Mouse (Mus musculus) Muller cell, postnatal 12 days (primary cell): Measurements from ENCODE around the gene Cd3eap.

ENCODE experiments used
- DNase-seq: peaks from one replicate; pipeline ENCODE4 v3.0.0-alpha.2; 2015; ENCODE audit errors: inconsistent ontology term

Gene Cd3eap

DNA sequence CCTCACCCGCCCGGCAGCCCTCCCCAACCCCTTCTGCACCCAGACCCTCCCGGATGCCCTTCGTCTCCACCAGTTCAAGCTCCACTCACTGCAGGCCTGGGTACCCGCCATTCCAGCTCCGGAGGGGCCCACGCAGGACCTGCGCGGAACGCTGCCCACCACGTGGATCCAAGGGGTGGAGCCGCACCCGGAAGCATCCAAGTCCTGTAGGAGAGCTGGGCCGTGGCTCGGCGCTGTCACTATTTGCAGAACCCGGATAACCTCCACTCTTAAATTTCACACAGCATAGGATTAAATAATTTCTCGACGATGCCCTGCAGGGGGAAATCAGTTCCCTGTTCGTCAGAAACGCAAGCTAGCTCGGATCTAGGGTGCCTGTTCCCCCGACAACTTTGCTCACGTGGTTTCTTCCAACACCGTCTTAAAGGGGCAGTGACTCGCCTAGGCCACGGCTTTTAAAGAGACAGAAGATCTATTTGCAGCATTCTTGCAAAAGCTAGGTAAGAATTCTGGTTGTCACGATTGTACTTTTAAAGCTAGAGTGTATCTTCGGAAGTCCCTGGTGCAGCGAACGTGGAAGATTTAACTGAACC, at the start of gene Cd3eap, which contains the start of gene Ppp1r13l:
Cd3eap (minus strand) TSS at position 185 of the 593 bp plus-strand sequence.
Ppp1r13l (plus strand) TSS at position 451 of the 593 bp plus-strand sequence.
- DNase-seq = peak; percentile 91

DNA sequence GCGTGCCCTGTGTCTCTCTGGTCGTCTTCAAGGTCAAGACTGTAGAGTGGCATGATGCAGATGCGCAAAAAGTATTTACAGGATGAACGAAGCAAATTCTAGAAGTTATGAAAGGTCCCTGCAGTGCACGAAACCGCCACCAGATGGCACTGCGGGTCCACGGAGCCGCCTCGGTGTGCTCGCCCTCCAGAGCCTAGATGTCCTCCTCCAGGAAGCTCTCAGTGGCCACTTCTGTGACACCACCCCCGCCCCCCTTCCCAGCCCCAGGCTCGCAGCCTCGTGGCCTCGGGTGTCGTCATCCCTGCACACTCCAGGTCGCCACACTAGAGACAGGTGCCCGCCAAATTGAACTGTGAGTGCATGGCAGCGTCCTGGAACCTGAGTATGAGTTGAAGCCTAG, 46.1 kb upstream of the Cd3eap start:
- DNase-seq = peak; percentile 85

DNA sequence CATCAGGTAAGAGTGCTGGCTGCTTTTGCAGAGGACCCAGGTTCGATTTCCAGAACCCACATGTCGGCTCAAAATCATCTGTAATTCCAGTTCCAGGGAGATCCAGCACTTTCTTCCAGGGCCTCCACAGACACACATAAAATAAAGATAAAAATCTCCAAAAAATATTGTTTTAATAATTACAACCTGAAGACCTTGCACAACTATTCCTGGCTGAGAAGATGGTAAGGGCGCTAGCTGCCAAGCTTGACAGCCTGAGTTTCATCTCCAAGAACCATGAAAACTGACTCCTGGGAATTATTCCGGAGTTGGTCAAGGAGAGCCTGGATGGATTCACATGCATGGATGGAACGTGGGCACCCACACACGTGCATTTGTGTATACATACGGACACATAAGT, 45.2 kb upstream of the Cd3eap start, which contains the start of gene Ckm:
Ckm (plus strand) TSS at position 301 of the 400 bp plus-strand sequence.
- DNase-seq = no peak

DNA sequence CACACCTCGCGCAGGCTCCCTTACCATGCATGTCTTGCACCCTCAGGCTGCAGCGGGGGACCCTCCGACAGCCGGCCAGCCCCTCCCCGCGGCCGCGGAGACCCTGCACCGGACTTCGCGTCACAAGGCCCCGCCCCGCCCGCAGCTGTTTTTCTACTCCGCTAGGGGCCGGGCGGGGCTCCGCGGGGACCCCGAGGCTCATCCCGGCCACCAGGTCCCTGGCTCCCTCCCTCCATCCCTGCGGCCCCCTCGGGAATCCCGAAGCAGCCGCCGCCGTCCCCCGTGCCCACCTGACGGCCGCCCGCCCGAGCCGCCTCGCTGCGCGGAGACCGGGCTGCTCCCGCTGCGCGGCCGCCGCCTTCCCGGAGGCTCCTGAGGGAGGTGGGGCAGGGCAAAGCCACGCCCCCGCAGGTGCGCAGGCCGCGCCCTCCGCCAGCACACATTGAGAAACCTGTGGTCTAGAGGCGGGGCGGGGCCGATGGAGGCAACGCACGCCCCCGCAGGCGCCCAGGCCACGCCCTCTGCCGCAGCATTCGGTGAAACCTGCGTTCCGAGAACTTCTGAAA, 44.5 kb upstream of the Cd3eap start, which contains the start of gene Klc3:
Klc3 (minus strand) TSS at position 374 of the 566 bp plus-strand sequence.
- peak; percentile 50 for DNase-seq

DNA sequence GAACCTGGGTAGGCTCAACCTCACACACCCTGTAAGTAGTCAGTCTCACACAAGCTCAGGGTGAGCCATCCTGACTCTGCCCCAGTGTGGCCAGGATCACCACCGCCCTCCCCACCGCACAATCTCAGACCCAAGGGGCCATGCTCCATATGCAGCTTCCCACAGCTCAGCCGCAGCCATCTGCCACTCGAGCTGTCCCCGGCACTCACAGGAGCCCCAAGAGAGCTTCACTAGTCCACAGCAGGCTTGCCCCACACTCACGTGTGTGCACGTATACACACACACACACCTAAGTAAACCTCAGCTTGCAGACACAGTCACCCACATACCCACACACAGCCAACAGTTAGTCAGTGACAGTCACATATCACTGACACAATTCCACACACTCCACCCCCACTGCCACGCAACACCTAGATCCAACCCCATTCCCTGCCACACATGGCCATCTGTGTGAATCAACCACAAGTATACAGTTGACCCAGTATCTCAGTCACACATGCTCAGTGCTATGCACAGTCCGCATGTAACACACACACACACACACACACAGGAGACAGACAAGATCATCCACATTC, 43.3 kb upstream of the Cd3eap start:
- DNase-seq = no peak

DNA sequence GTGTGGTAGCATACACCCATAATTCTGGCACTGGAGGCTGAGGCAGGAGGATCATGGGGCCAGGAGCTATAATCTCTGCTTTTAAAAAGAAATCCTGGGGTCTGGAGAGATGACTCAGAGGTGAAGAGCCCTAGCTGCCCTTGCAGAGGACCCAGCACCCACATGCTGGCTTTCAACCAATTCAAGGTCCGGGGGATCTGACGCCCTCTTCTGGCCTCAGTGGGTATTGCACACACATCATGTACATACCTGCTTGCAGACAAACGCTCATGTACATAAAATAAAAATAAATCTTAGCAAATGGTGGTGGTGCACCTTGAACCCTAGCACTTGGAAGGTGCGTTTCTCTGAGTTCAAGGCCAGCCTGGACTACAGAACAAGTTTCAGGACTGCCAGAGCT, 41.7 kb upstream of the Cd3eap start:
- no peak for DNase-seq

DNA sequence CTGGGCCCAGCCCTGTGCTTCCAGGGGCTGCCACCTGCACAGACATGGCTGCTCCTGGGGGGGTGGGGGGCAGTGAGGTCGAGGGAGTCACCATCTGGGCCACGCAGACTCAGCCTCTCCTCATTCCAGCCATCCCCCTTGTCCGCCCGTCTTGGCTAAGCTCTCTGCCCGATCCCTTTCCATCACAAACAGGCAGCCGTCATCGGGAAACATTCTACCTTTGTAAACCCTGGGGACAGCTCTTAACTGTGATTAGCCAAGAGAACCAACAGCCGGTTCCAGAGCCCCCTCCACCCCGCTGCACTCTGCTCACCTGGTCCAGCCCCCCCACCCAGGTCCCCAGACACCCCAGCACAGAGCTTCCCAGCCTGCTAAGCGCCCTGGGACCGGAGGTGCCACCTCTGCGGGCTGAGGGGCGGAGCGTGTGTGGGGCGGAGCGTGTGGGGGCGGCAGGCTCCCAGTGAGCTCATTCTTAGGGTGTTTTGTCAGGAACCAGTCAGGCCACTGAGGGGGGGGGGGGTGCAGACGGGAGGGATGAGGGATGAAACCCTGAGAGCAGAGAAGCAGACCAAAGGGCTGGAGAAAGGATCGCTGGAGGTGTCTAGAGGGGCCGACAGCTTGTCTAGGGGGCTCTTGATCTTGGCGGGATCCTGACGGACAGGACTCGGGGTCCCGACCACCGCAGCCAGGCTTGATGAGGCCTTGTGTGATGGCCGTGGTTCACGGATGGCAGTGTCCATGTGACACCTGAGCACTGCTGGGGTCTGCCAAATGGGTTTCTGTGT, 40.4 kb upstream of the Cd3eap start:
- DNase-seq = peak; percentile 91

DNA sequence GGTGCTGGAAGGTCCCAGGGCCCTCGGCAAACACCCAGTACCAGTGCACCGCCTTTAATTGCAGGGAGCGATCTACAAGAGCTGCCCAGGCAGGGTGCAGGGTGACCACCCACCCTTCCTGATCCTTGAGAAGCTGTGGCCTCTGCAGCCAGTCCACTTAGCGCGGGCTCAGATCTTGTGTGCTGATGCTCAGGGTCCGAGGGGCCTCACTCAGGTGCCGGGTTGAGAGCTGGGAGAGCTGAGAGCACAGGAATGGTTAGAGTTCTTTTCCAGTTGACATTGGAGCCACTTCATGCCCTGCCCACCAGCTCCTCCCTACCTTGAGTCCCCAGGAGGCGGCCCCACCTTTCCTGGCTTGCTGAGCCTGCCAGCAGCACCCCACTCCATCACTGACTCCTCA, 35.2 kb upstream of the Cd3eap start:
- DNase-seq = no peak

DNA sequence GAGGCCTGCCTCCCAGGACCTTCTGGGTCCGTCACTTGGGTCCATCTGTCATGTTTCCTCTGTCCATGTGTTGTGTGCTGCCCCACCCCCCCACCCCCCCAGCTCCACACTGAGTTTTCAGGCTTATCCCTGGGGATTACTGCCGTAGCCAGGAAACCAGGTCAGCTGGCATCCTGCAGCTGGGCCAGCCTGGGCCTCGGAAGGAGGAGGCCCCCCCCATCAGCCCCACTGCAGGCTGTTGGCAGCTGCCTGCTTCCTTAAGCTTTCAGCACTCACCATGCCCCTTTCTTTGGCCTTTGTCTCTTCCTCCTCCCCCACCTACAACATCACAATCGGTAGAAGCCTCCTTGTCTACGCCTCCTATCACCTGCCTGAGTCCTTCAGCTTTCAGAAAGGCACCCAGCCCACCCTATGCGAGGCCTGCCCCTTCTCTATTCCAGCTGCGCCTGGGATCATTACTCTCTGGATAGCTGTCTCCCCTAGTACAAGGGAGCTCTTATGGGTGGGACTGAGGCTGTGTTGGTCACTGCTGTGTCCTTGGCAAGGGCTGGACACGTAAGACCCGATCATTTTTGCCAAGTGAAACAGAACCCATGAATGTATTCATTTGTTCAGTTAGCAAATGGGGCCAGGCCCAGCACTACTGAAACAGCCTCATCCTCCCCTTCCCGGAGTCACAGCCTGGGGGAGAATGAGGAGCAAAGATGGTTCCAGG, 29.6 kb upstream of the Cd3eap start:
- DNase-seq = no peak

DNA sequence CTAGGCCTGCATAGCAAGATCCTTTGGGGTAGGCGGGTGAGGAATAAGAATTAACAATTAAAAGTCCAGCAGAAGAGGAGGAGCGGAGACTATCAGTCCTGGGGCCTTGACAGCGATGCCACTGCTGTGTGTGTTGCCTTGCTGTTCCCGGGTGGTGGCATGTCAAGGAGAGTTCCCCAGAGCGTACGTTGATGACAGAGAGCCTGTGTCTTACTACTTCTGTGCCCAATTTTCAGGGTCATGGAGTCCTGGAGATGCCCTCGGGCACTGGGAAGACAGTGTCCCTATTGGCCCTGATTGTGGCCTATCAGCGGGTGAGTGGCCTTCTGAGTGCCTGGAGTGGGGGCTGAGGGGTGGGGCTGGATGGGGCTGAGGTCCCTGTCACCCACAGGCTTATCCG, 24.4 kb upstream of the Cd3eap start:
- no peak for DNase-seq

DNA sequence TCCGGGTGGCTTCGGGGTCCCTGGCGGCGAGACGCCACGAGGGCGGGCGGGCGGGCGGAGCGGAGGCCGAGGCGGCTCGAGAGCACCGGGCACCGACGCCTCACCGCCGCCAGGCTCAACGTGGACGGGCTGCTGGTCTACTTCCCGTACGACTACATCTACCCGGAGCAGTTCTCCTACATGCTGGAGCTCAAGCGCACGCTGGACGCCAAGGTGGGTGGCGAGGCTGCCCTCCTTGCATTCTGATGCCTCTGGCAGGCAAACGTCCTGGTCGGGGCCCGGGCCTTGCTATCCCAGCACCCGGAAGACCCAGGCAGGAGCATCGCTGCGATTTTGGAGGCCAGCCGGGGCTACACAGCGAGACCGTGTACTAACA, 22.9 kb upstream of the Cd3eap start:
- no peak for DNase-seq

DNA sequence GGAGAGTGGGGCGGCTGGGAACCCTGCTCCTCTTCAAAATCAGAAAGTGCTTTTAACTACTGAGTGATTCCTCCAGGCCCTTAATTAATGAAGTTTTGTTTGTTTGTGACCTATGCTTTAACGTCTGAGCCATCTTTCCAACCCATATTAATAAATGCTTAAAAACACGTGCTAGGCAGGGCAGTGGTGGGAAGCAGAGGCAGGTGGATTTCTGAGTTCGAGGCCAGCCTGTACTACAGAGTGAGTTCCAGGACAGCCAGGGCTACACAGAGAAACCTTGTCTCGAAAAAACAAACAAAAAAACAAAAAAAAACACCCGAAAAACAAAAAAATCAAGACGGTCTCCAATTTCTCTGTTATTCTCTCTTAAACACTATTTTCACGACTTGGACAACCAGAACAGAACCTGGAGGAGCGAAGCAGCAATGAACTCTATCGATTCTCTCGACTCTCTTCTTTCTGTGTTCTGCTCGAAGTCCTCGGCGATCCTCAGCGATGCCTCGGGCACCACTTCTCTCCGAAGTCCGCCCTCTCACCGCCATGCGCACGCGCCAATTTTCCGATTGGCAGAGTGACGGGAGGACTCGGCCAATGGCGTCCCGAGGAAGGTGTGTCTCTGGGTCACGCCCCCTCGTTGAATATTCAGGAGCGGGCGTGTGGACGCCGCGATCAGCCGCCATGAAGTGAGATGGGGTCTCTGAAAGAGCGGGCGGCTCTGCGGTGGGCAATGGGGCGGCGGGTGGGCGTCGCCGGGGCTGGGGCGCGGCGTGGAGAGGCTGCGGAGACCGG, 22.3 kb upstream of the Cd3eap start, which contains the start of gene Ercc2:
Ercc2 (plus strand) TSS at position 634 of the 789 bp plus-strand sequence.
- peak; percentile 99 for DNase-seq

DNA sequence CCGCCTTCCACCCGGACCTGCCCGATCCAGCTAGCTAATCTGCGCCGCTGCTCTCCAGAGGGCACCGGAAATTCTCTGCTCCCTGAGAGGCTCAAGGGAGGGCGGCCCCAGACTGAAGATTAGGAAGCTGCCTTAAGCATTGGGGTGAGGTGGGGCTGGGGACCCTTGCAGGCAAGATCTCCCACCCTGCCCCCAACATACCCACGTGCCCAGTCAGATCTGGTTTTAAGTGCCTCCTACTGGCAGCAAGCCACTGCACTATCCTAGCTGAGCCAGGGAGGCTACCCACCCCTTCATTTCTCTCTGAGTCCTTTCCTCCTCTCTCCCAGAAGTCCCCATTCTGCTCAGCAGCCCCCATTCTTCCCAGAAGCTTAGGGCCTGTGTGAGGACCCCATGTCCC, 18.8 kb upstream of the Cd3eap start:
- DNase-seq = no peak

DNA sequence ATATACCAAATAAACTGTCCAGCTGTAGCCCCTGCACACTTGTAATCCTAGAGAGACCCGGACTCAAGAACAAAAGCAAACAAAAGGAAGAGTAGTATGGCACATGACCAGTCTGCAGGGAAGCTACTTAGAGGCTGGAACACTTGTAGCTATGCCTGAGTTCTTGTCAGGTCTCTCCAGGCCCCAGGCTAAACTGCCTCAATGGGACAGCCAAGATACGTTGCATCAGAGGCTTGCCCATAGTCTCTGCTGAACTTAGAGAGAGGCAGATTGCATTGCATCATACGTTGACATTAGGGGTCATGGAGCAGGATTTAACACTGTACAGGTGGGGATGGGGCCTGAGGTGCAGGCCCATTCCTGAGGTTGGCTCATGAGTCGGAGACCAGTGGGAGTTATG, 16.7 kb upstream of the Cd3eap start:
- DNase-seq = no peak

DNA sequence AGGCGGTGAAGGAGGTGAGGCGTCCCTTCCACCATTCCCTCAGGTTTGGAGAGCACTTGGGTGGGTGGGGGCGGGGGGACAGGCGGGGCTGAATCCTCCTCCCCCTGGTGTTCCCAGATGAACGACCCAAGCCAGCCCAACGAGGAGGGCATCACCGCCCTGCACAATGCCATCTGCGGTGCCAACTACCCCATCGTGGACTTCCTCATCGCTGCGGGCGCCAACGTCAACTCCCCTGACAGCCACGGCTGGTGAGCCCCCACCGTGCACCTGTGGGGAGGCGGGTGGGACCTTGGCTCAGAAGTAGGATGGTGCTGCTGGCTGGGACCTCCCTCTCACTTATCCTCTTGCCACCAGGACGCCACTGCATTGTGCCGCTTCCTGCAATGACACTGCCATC, 16.1 kb upstream of the Cd3eap start:
- DNase-seq = no peak

DNA sequence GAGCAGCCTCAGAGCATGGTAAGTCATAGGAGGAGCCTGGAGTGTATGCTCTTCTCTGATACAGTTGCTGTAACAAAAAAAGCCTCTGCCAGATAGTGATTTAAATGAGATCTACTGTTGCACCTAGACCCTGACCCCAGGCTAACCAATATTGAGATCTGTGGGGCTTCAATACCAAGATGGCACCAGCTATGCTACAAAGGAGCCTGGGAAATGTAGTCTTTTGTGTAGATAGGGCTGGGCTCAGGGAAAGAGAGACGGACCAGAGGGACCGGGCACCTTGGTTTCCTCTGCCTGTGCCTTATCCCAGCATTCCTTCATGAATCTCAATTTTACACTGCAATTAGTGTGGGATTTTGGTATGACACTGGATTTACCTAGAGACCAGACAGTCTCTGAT, 14.1 kb upstream of the Cd3eap start:
- no peak for DNase-seq

DNA sequence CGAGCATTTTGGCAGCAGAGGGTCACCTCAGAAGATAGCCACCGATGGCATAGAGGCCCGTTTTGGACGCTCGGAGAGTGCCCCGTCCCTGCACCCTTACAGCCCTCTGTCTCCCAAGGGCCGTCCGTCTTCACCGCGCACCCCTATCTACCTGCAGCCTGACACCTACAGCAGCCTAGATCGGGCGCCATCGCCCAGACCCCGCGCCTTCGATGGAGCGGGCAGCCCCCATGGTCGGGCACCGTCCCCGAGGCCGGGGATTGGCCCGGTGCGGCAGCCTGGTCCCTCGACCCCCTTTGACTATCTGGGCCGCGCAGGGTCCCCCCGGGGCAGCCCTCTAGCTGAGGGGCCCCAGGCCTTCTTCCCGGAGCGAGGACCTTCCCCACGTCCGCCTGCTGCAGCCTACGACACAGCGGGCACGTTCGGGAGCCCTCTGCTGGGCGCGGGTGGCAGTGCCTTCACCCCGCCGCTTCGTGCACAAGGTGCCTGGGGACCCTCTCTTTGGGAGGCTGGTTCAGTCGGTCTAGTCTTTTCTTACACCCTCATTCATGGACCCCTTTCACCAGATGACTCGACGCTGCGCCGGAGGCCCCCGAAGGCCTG, 10.6 kb upstream of the Cd3eap start:
- peak; percentile 30 for DNase-seq

DNA sequence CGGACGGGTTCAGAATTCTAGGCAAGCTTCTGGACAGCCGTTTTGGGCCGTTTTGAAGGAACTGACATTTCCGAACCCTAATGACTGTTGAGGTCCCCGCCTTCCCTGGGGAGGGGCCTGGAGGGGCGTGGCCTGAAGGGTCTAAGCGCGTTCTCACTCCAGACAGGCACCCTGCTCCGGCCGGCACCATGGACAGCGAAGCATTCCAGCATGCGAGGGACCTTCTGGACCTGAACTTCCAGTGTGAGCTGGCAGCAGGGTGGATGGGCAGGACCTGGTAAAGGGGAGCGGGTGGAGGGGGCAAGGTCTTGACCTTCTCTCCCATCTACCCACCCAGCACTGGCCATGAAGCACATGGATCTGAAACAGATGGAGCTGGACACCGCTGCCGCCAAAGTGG, 9.1 kb upstream of the Cd3eap start:
- DNase-seq = peak; percentile 78

DNA sequence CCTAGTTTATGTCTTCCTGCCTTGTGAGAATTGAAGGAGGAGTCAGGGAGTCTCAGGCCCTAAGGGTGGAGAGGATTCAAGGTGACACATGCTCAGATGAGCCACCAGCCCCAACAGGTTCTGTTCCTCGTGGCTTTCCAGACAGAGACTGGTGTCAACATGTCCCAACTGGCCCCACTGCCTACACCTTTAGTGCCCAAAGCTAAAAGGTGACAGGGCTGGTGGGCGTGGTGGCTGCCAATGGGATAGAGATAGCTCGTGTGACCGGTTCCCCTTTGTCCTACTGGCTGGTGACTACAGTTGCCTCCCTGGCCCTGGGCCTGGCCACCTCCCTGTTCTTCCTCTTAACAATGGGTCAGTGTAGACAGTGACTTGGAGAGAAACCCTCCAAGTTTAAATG, 6.1 kb upstream of the Cd3eap start:
- DNase-seq = no peak

DNA sequence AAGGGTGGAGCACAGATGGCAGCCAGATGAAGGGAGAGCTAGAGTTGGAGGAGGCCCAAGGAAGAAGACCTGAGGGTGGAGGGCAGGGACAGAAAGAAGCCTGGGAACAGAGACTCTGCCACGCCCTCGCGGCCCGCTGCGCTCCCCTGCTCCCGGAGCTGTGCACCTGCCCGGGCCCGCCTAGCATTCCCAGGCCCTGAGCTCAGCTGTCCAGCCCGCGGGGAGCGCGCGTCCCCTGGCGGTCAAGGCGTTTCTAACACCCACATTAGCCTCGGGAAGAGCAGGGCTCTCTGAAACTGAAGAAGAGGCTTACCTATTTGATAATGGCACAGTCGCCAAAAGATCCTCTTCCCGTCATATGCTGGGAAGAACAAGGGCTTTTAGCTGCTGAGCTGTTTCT, 4.6 kb upstream of the Cd3eap start:
- peak; percentile 80 for DNase-seq

DNA sequence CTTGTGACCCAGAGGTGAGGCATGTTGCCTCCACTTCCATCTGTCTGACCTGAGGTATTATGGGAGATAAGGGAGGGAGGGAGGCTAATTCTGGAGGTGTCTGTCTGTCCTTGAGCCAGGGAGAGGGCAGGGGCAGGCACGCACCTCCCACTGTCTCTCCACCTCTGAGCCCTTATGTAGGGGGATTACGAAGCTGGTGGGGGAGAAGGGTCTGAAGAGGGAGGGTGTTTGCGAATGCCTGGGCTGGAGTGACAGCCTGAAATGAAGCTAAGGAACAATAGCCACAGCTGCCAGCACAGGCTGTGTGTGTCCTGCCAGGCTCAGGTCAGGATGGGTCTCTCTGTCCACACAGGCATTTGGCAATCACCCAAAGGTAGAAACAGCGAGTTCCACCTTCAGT, 3.0 kb upstream of the Cd3eap start:
- DNase-seq = peak; percentile 6
